Mouse (Mus musculus): ENCODE measurements around the gene Tyms. TPM values are rescaled to one million over a fixed set of nuclear protein-coding genes. Genes with fewer than 3 reads are reported as not detected.
"Not testable (repeated sequence)": the region's sequence is repeated elsewhere in the genome, so short reads cannot be mapped to it uniquely, and the experiment has no call there.

Gene Tyms
- total RNA-seq, 2 experiments from 2014 or later, result 1.8 to 5.1 TPM

DNA sequence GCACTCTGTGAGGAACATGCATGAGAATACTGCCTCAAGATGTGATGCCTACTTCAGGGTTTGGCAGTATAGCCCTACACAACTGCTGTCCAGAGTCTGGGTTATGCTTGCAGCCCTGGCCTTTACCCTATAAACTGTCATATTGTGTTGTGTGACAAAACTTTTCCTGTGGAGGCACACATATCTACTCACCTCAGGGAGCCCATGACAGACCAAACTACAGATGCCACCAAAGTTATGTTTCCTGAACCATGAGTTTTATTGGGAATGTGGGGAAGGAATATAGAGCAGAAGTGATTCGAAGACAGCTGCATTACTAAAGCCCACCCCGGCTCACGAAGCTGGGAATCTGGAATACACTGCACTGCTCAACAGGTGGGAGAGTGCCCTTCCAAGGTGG is 29.9 kb upstream of the Tyms start:
- DNase-seq, result no peak

- no peak for DNase-seq
Observed at GRCm38 (mm10) chr5:30098260-30098659, 24.8 kb upstream of the Tyms start.

- no peak for DNase-seq
Observed at GRCm38 (mm10) chr5:30095731-30096130, 22.3 kb upstream of the Tyms start.

DNA sequence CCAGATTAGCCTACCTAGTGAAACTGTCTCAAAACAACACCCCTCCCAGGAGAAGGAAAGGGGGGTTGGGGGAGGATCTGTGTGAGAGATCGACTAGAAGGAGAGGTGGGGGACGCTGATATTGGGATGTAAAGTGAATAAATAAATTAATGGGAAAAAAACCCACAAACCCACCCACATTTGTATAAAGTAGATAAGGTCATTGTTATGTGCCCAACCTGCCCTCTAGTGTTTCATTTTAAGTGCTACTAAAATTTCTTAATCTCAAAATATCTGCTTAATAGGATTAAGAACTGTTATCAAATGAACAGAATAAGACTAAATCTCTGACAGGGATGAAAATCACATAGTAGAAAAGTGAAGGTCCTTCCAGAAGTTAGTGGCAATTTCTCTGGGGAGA is 21.0 kb upstream of the Tyms start:
- no peak for DNase-seq

DNA sequence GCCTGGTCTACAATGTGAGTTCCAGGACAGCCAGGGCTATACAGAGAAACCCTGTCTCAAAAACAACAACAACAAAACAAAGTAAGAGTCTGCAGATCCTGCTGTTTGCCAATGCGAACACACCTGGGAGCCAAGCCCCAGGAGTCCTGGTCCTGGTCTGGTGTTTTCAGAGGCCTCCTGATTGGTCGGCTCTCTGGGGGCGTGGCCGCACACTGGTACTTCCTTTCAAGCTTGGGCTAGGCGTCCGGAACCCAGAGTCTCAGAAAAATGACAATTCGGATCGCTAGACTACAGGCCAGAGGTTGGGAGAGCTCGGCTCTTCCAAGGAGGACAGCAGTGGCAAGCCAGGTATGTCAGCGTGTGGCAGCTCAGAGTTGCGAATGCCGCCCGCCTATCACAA is 19.3 kb upstream of the Tyms start:
- no peak for DNase-seq

DNA sequence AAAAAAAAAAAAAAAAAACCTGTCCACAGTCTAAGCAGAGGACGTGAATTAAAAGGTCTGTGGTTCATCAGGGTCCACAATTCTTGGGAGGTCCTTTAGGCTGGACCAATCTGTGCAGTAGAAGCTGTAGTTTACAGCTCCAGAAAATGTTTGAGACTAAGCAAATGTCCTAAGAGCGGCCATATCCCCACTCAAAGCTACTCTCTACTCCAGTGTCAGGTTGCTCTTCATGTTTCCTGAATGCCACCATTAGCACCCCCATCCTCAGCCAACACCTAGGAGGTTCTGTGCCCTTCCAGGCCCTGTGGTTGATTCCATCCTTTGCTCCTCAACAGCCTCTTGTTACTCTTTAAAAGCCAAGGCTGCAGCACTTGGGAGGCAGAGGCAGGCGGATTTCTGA is 1.0 kb downstream of the Tyms start:
- no peak for DNase-seq

- no peak for DNase-seq
Observed at GRCm38 (mm10) chr5:30071677-30072076, 1.7 kb downstream of the Tyms start.

- no peak for DNase-seq
Observed at GRCm38 (mm10) chr5:30067726-30068125, 5.7 kb downstream of the Tyms start.

DNA sequence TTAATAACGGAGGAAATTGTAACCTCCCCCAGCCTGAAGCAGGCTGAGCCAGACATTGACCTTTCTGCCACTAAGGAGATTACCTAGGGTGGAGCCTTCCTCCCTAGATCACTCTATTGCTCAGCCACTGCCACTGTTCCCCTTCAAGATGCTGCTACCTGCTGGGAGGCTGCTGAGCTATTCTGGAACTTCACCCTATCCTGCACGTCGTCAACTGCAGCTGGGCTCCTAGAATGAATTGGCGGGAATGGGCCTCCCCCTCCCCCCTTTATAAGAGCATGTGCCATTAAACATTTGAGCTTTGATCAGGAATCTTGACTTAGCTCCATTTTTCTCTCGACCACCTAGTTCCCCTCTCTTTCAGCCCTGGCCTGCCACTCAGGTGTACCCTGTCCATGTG is 13.8 kb downstream of the Tyms start:
- not testable (repeated sequence) for DNase-seq

GRCm38 (mm10) chr5:30058216-30058731 is 15.1 kb downstream of the Tyms start:
- no peak for DNase-seq

DNA sequence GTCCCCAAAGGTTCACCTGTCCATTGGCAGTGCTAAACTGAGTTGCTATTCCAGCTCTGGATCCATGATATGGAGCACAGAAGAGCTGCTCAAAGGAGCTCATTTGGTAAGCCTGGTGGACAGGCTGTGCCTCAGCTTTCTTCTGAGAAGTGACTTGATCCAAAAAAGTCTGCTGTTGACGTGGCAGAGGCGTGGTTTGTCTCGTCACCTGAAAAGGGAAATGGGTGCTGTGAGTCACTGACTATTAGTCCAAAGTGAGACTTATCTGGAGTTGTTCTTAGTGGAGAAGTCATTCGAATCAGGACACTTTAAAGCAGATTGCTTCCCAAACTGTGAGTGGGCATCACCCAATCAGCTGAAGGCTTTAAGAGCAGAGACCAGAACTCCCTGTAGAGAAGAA is 33.6 kb downstream of the Tyms start:
- DNase-seq, result not testable (repeated sequence)

DNA sequence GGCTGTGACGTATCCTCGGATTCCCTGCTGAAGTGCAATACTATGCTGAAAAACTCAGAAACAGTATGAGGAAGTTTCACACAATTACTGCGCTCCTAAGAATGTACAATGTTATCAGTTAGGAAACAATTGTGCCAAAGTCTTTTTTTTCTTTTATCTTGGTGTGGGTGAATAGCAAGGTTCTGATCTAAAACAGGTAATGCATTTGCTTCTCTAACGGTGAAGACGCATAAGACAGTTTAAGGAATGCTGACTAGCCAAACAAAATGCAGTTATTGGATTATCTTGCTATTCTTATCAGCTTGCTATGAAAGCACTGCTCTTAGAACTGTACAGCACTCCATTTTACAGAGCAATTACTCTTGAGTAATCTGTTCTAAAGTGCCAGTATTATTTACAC is 34.1 kb downstream of the Tyms start:
- not testable (repeated sequence) for DNase-seq

DNA sequence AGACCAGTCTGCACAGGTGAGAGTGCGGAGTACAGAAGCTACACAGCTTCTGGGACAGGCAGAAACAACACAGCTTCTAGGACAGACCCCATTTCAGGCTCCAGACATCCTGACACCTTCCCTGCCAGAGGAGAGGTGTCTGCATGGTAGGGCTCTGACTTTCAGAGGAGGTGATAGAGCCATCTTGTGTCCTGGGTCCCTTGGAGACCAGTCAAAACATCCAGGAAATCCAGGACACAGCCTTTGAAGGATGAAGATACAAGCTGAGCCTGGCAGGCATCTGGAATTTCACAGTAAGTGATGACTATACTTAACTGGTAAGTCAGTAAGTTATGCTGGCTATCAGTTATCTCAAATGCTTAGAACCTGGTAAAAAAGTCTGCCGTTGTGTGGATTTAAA is 36.3 kb downstream of the Tyms start:
- not testable (repeated sequence) for DNase-seq

GRCm38 (mm10) chr5:30035862-30036261 is 37.6 kb downstream of the Tyms start:
- DNase-seq, result not testable (repeated sequence)

DNA sequence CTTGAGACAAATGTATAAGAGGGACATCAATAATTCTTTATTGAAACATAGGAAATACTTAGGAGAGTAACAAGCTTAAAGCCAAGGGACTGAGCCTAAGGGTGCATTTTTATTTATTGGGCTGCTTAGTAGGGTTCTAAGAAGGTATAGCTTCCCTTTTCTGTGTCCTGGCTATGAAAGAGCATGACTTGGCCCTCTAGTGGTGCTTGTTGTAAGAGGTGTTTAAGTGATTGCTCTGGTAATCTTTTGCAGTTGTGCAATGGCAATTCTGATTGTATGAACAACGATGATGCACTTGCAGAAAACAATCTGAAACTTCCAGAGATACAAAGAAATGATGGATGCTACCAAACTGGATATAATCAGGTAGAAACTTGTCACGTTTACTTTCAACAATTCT is 58.8 kb downstream of the Tyms start:
- DNase-seq, result no peak

GRCm38 (mm10) chr5:30012726-30013503 is 60.5 kb downstream of the Tyms start, which contains the start of gene Il6:
TSS of gene Il6 (plus strand) at chr5:30013114.
- DNase-seq, result peak; percentile 88

Other genes starting within 250 kb of the Tyms start
- gene Il6, start 60.5 kb downstream of the Tyms start, total RNA-seq (2021), result not detected
- not detected for gene Garem2, start 31.5 kb upstream of the Tyms start, total RNA-seq (2021)
- gene 3110082J24Rik, start 32.5 kb upstream of the Tyms start, total RNA-seq (2021), result not detected
- gene Hadha, start 81.5 kb upstream of the Tyms start, total RNA-seq (2021), result 100 to 1,000 TPM; 270 to 342 TPM
- gene Hadhb, start 81.6 kb upstream of the Tyms start, total RNA-seq (2021), result 100 to 1,000 TPM; 301 to 366 TPM
- gene Adgrf3, start 132.1 kb upstream of the Tyms start, total RNA-seq (2021), result not detected
- 10 to 100 TPM; 10.3 to 13.0 TPM for gene Selenoi, start 159.0 kb upstream of the Tyms start, total RNA-seq (2021)
- gene Drc1, start 207.8 kb upstream of the Tyms start, total RNA-seq (2021), result not detected